ENCODE assay signal across 8 mouse cellular contexts in the genomic region with DNA sequence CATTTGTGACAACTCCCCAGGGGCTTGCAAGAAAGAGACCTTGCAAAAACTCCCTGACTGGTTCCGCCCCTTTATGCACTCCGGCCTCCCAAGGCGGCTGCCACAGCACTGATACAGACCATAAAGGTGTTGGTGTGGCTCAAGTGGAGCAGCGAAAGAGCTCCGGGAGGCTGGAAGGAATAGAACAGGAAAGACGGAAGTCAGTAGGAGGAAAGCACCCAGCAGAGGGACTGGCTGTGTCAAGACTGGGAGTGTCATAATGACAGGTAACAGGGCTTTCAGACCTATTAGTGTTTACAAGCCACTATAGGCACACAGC. TPM values are rescaled to one million over a fixed set of nuclear protein-coding genes. Genes with fewer than 3 reads are reported as not detected.
A peak's percentile ranks its signal among the peaks of the same experiment; 100 is the strongest.
DNase-seq lines count a peak whose midpoint lies in the region; ATAC-seq and TF ChIP-seq lines count a peak whose summit lies in the region.

No protein-coding gene starts in this region.

- H3K79me2 ChIP-seq in myocyte (ENCODE audit: control insufficient read depth, insufficient read depth), result no peaks in the 10 kb centered on the region

- H3K36me3 ChIP-seq in embryonic facial prominence, embryonic 13.5 days, result 0 out of 2 replicates have a peak, but pooled peaks cover 5% of the 10 kb centered on the region
- H3K36me3 ChIP-seq in myocyte (ENCODE audit: control insufficient read depth, insufficient read depth), result no peaks in the 10 kb centered on the region

- ATAC-seq in embryonic facial prominence, embryonic 13.5 days (ENCODE audit: insufficient number of reproducible peaks, insufficient read depth, low FRiP score, low TSS enrichment, low read depth), result no peak

- no peak for TF ChIP-seq POLR2A in myocyte (IDR thresholded peaks at IDR 0.05; ENCODE audit: insufficient read length, low read depth)

- H3K9ac ChIP-seq in embryonic facial prominence, embryonic 13.5 days, result peak overlapping the region; percentile 60; the same call in 1 of the 2 replicates

- H3K4me2 ChIP-seq in embryonic facial prominence, embryonic 13.5 days, result peak overlapping the region; percentile 88
- H3K4me2 ChIP-seq in myocyte (ENCODE audit: low read depth), result peak overlapping the region; percentile 79

- intact Hi-C loops in left cerebral cortex, adult 2 months (cut with DNase I), result no loop called here
- intact Hi-C loops in left cerebral cortex, postnatal 4 days (cut with DNase I), result no loop called here
- intact Hi-C loops in gastrocnemius, postnatal 14 days (cut with DNase I; ENCODE audit: low total_unique reads), result loop anchor here (5.0 kb wide), 1 partner anchor 36 kb away; no protein-coding TSS in a partner anchor

- H3K4me1 ChIP-seq in embryonic facial prominence, embryonic 13.5 days, result peaks cover 16% of the 10 kb centered on the region

- H3K27ac ChIP-seq in left cerebral cortex, adult 2 months, result no peak overlapping the region
- H3K27ac ChIP-seq in embryonic facial prominence, embryonic 13.5 days, result no peak overlapping the region

- 12% methylated on average over 6 of the region's 6 CpGs for WGBS in embryonic facial prominence, embryonic 13.5 days
- 3% methylated on average over 6 of the region's 6 CpGs for WGBS in large intestine, adult 2 months

- DNase-seq in left cerebral cortex, adult 2 months (ENCODE audit: extremely low spot score in 1 of 2, low spot score in 2 of 2), result no peak
- DNase-seq in left cerebral cortex, postnatal 4 days, result no peak
- peak; percentile 57 for DNase-seq in large intestine, adult 2 months (ENCODE audit: low read depth, low spot score)
- no peak for DNase-seq in spleen, postnatal 36 days (ENCODE audit: low spot score in 2 of 2)
- no peak for DNase-seq in layer of hippocampus, adult 9-11 months
- DNase-seq in gastrocnemius, postnatal 14 days, result no peak

- no peak for TF ChIP-seq CTCF in left cerebral cortex, adult 2 months (IDR thresholded peaks at IDR 0.05)

- no peaks in the 10 kb centered on the region for H3K9me3 ChIP-seq in embryonic facial prominence, embryonic 13.5 days

- no peak overlapping the region for H3ac ChIP-seq in myocyte (ENCODE audit: control insufficient read depth, insufficient read length)

- H3K27me3 ChIP-seq in embryonic facial prominence, embryonic 13.5 days, result peaks cover 58% of the 10 kb centered on the region
- H3K27me3 ChIP-seq in myocyte (ENCODE audit: control insufficient read depth, insufficient read depth, insufficient read length), result peaks cover 14% of the 10 kb centered on the region

- peak overlapping the region; percentile 31 for H3K4me3 ChIP-seq in left cerebral cortex, adult 2 months
- H3K4me3 ChIP-seq in embryonic facial prominence, embryonic 13.5 days, result peak overlapping the region; percentile 53
- H3K4me3 ChIP-seq in myocyte, result peak overlapping the region; percentile 12

TF ChIP-seq in myocyte, 11 proteins besides CTCF, POLR2A, EP300 and RAD21:
- TF ChIP-seq CEBPB (IDR thresholded peaks at IDR 0.05; ENCODE audit: insufficient read depth, poor library complexity, severe bottlenecking) (no peak), POLR2AphosphoS2 (IDR thresholded peaks at IDR 0.05; ENCODE audit: insufficient read length, low read depth) (no peak), MAX (IDR thresholded peaks at IDR 0.05; ENCODE audit: low read depth) (no peak), TCF12 (IDR thresholded peaks at IDR 0.05; ENCODE audit: insufficient read depth, poor library complexity, severe bottlenecking) (no peak), SRF (IDR thresholded peaks at IDR 0.05; ENCODE audit: control insufficient read depth, insufficient read length, low read depth) (no peak), E2F4 (IDR thresholded peaks at IDR 0.05; ENCODE audit: insufficient read depth) (no peak), MYOD1 (IDR thresholded peaks at IDR 0.05; ENCODE audit: control insufficient read depth in 1 of 3, insufficient read length in 2 of 3, low read depth in 2 of 3) (no peak), MYOG (IDR thresholded peaks at IDR 0.05; ENCODE audit: control insufficient read depth in 1 of 3, insufficient read depth in 1 of 3, insufficient read length in 2 of 3, low read depth in 2 of 3) (no peak), REST (IDR thresholded peaks at IDR 0.05; ENCODE audit: insufficient read depth, insufficient read length) (no peak), USF1 (IDR thresholded peaks at IDR 0.05; ENCODE audit: low read depth) (no peak), TCF3 (IDR thresholded peaks at IDR 0.05; ENCODE audit: insufficient read length, low read depth) (no peak)

RNA-seq across cellular contexts. Expression of a gene that starts 0.4 kb away (rescaled TPM):
- total RNA-seq in left cerebral cortex, adult 2 months (2021), result under 1 TPM; 0.30 to 0.48 TPM
- total RNA-seq in left cerebral cortex, postnatal 4 days (2021), result under 1 TPM in 1 of 2 experiments, not detected in 1; 0.20 TPM
- 0.59 and 1.3 TPM in 2 replicates for polyA plus RNA-seq in embryonic facial prominence, embryonic 13.5 days (2015; fragmentation: Nextera tagmentation; extraction: Ambion mirVana)
- polyA plus RNA-seq in large intestine, adult 2 months (2012; rRNA removed), result 4.2 and 12.7 TPM in 2 replicates
- polyA plus RNA-seq in myocyte (2012; fragmentation: generic; extraction: Trizol), result 1.2 TPM
- total RNA-seq in gastrocnemius, postnatal 14 days (2021), result under 1 TPM; 0.08 to 0.60 TPM

RNA-seq across cellular contexts. Expression of a gene that starts 20.0 kb away (rescaled TPM):
- not detected for total RNA-seq in left cerebral cortex, adult 2 months (2021)
- under 1 TPM in 1 of 2 experiments, not detected in 1; 0.22 TPM for total RNA-seq in left cerebral cortex, postnatal 4 days (2021)
- not detected in 2 replicates for polyA plus RNA-seq in embryonic facial prominence, embryonic 13.5 days (2015; fragmentation: Nextera tagmentation; extraction: Ambion mirVana)
- polyA plus RNA-seq in large intestine, adult 2 months (2012; rRNA removed), result 0.21 and 0.75 TPM in 2 replicates
- 0.04 TPM for polyA plus RNA-seq in myocyte (2012; fragmentation: generic; extraction: Trizol)
- total RNA-seq in gastrocnemius, postnatal 14 days (2021), result under 1 TPM in 1 of 2 experiments, not detected in 1; 0.20 TPM
